Mouse (Mus musculus) gastrocnemius, postnatal 14 days (tissue): Measurements from ENCODE around the gene Zfp472. TPM values are rescaled to one million over a fixed set of nuclear protein-coding genes. Genes with fewer than 3 reads are reported as not detected.
"Not testable (repeated sequence)": the region's sequence is repeated elsewhere in the genome, so short reads cannot be mapped to it uniquely, and the experiment has no call there.

ENCODE experiments used
- DNase-seq: peaks from one replicate; pipeline ENCODE4 v3.0.0; 2021; ENCODE audit warnings: mixed read lengths
- intact Hi-C: fragments of 180-260 bp; cut with DNase I; formaldehyde crosslinking; loops from one replicate; pipeline ENCODE4 v1.15.1; 2025; ENCODE audit warnings: low total_unique reads
- total RNA-seq, 2 experiments: library from RNA; stranded (reverse); gene quantifications; 2 replicates each; pipeline ENCODE4 v1.2.3; 2021

The Zfp472 gene
- total RNA-seq, 2 experiments from 2014 or later, result 1.9 TPM

DNA sequence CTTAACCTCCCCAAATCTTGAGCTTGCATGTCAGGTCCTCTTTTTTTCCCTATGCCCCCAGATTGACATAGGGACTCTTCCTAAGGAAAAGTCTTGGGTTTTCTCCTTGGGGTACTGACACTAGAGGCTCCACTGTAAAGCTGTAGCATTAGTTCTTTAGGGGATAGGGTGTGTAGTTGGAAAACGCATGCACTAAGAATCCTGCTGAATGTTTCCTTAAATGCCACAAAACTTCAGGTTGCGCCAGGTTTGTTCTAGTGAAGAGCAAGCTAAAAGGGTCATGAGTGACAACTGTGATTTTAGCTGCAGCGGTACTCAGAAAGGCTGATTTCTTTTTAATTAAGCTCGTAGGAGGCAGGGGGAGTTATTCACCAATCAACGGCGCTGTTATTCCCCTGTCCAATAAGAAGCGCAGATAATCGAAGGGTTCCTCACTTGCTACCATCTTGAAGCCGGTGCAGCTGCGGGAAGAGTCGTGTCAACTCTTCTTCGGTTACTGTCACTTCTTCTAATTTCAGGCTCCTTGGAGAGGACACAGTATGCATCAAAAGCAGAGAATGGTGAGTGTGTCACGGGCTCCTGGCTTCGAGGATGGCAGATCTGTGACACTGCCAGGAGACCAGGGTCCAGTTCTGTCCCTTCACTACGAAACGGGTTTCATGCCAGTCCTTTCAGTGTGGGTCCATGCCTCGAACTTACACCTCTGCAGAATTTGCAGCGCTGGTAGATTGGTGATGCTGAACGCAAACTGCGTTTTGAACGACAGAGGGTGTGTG, 27.3 kb downstream of the Zfp472 start, which contains the start of gene Zfp952:
Gene Zfp952, plus strand, starts transcription at position 431 of the 776 bp plus-strand sequence.
- intact Hi-C loops, result no loop called here

DNA sequence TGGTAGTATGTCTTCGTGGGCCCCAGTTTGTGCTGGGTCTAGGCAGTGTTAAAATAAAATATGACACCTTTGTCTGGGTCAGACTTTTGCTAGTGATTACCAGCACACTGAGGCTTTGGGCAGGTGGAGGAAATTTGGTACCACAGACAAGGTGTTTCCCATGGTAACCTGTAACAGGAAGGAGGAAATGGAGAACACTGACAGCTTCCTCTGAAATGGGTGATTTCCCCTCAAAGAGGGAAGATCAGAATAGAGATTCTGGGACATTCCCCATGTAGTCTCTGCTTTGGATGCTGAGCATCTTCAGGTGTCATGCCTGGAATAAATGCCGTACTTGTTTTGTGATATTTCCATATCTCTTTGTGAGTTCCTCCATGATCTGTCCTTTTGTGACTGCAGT, 32.9 kb downstream of the Zfp472 start:
- no peak for DNase-seq
- intact Hi-C loops, result no loop called here

More for the DNA sequence above, 27.3 kb downstream of the Zfp472 start, which contains the start of gene Zfp952:
- peak; percentile 74 for DNase-seq

DNA sequence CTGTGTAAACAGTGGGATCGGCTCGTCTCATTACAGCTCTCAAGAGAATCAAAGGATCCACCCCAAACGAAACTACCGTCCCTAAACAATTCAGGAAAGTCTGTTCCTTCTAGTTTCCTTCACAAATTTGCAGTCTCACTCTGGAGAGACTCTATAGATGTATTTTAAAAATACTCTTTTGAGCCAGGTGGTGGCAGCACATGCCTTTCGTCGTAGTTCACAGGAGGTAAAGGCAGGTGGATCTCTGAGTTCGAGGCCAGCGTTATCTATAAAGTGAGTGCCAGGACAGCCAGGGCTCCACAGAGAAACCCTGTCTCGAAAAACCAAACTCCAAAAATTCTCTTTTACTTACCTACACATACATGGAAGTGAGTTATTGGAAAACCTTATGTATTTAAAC, 42.7 kb downstream of the Zfp472 start:
- DNase-seq, result no peak
- intact Hi-C loops, result no loop called here

DNA sequence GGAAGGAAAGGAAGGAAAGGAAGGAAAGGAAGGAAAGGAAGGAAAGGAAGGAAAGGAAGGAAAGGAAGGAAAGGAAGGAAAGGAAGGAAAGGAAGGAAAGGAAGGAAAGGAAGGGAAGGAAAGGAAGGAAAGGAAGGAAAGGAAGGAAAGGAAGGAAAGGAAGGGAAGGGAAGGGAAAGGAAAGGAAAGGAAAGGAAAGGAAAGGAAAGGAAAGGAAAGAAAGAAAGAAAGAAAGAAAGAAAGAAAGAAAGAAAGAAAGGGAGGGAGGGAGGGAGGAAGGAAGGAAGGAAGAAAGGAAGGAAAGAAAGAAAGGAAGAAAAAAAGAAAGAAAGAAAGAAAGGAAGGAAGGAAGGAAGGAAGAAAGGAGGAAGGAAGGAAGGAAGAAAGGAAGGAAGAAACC, 54.8 kb downstream of the Zfp472 start:
- DNase-seq, intact Hi-C loops: not testable (repeated sequence)

Other genes starting within 250 kb of the Zfp472 start
- gene Zfp871, start 177.5 kb upstream of the Zfp472 start, total RNA-seq, result 10 to 100 TPM; 22.2 to 24.0 TPM
- gene Zfp811, start 155.9 kb upstream of the Zfp472 start, total RNA-seq, result under 1 TPM; 0.18 to 0.33 TPM
- gene Zfp799, start 135.6 kb upstream of the Zfp472 start, total RNA-seq, result 1 to 10 TPM; 6.3 to 7.7 TPM
- 1 to 10 TPM; 6.2 TPM for gene Zfp870, start 74.2 kb upstream of the Zfp472 start, total RNA-seq
- under 1 TPM in 1 of 2 experiments, not detected in 1; 0.33 TPM for gene Cyp4f14, start 48.5 kb upstream of the Zfp472 start, total RNA-seq
- 1 to 10 TPM; 5.1 to 9.6 TPM for gene Cyp4f13, start 18.4 kb upstream of the Zfp472 start, total RNA-seq
- 1 to 10 TPM; 4.9 to 5.8 TPM for gene Zfp952, start 27.3 kb downstream of the Zfp472 start, total RNA-seq
- gene Zfp763, start 67.6 kb downstream of the Zfp472 start, total RNA-seq, result 1 to 10 TPM; 2.9 to 4.3 TPM
- gene 4921501E09Rik, start 102.2 kb downstream of the Zfp472 start, total RNA-seq, result not detected
- 1 to 10 TPM; 3.1 to 4.6 TPM for gene Zfp563, start 123.5 kb downstream of the Zfp472 start, total RNA-seq
- under 1 TPM; 0.14 to 0.29 TPM for gene Morc2b, start 173.9 kb downstream of the Zfp472 start, total RNA-seq
- not detected for gene Olfr55, start 202.6 kb downstream of the Zfp472 start, total RNA-seq
- not detected for gene Olfr239, start 225.5 kb downstream of the Zfp472 start, total RNA-seq